ENCODE assay signal across 26 mouse cellular contexts in the genomic region with DNA sequence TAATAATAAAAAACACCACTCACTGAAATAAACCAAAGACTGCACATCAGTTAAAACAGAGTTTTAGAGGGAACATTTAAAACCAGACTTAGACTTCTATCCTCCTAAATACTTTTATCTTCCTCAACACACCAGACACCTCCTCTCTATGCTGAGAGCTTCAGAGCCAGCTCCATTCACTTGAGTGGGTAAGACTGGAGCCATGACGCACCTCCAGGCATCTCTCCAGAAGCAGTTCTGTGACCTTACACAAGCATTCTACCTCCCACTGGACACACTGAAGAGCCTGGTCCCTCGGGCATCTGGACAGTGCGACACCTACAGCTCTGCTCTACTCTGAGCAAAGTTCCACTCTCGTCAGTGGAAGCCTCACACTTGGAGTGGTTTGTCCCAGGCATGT. TPM values are rescaled to one million over a fixed set of nuclear protein-coding genes. Genes with fewer than 3 reads are reported as not detected.
DNase-seq lines count a peak whose midpoint lies in the region; ATAC-seq lines count a peak whose summit lies in the region.
"Had no signal": no experiment of that assay in that cellular context is flagged by ENCODE, and none has a peak within 500 bp of the region (broad histone marks: within the 10 kb centered on the region; RNA-seq: fewer than 3 reads in every experiment).

No protein-coding gene starts in this region.

- WGBS in heart, embryonic 12.5 days: 80% methylated on average over 4 of the region's 4 CpGs

- DNase-seq in frontal cortex, postnatal 25 days (ENCODE audit: low spot score in 2 of 2): no peak
- peak; percentile 37 to 44 for DNase-seq in heart, adult 18-20 months
- peak; percentile 17 to 29 for DNase-seq in left cerebral cortex, adult 18-20 months (ENCODE audit: low spot score in 2 of 2)
- no peak for DNase-seq in left cerebral cortex, adult 9 months (ENCODE audit: low spot score in 2 of 2)
- peak; percentile 73 for DNase-seq in brain, adult 2 months (ENCODE audit: low read depth, low spot score)
- DNase-seq in yolk sac, embryonic 10.5 days (ENCODE audit: low spot score): no peak
- DNase-seq: cerebellum, adult 9-11 months; cerebellum, postnatal 36 days; gastrocnemius, postnatal 25 days; kidney, adult 8-10 months had no signal

- no peaks in the 10 kb centered on the region for H3K9me3 ChIP-seq in heart, embryonic 12.5 days (replicated peaks)
- H3K9me3 ChIP-seq: embryonic facial prominence, embryonic 13.5 days; forebrain, embryonic 12.5 days; hindbrain, embryonic 12.5 days had no signal

- H3K4me2 ChIP-seq in heart, embryonic 12.5 days: no peak overlapping the region
- H3K4me2 ChIP-seq: embryonic facial prominence, embryonic 13.5 days; forebrain, embryonic 12.5 days; hindbrain, embryonic 12.5 days had no signal

- no peak overlapping the region for H3K4me3 ChIP-seq in heart, embryonic 12.5 days
- H3K4me3 ChIP-seq: embryonic facial prominence, embryonic 13.5 days; forebrain, embryonic 12.5 days; hindbrain, embryonic 12.5 days had no signal

- peaks cover 17% of the 10 kb centered on the region for H3K4me1 ChIP-seq in heart, embryonic 12.5 days (replicated peaks)
- H3K4me1 ChIP-seq: forebrain, embryonic 12.5 days had no signal

- no peak overlapping the region for H3K27ac ChIP-seq in heart, embryonic 12.5 days (ENCODE audit: poor library complexity, severe bottlenecking)
- H3K27ac ChIP-seq: embryonic facial prominence, embryonic 13.5 days; forebrain, embryonic 12.5 days; hindbrain, embryonic 12.5 days had no signal

- peak; percentile 75 for ATAC-seq in frontal cortex, adult (ENCODE audit: low TSS enrichment)
- no peak for ATAC-seq in heart, embryonic 12.5 days (ENCODE audit: insufficient number of reproducible peaks, low FRiP score)
- ATAC-seq: activated CD4-positive, CD25-positive, alpha-beta regulatory T cell, adult 4 months; forebrain, embryonic 16.5 days; hindbrain, embryonic 16.5 days; inflammation-experienced regulatory T-cells, adult 6 months; intestine, postnatal 0 days; Patski had no signal

- H3K27me3 ChIP-seq in heart, embryonic 12.5 days (replicated peaks): no peaks in the 10 kb centered on the region
- H3K27me3 ChIP-seq: CH12.LX; embryonic facial prominence, embryonic 13.5 days; forebrain, embryonic 12.5 days; hindbrain, embryonic 12.5 days; Patski had no signal

- no peak overlapping the region for H3K9ac ChIP-seq in heart, embryonic 12.5 days
- H3K9ac ChIP-seq: embryonic facial prominence, embryonic 13.5 days; forebrain, embryonic 12.5 days; hindbrain, embryonic 12.5 days had no signal

- peaks cover 44% of the 10 kb centered on the region for H3K36me3 ChIP-seq in heart, embryonic 12.5 days

RNA-seq across cellular contexts. Expression of a gene that starts 14.4 kb away (rescaled TPM):
- not detected for total RNA-seq in heart, adult 18-20 months (2021)
- not detected in 2 replicates for polyA plus RNA-seq in heart, embryonic 12.5 days (2016; fragmentation: Nextera tagmentation; extraction: Ambion mirVana)
- total RNA-seq in left cerebral cortex, adult 18-20 months (2021): not detected
- total RNA-seq: adrenal gland, adult 18-20 months; CH12.LX; gastrocnemius, postnatal 25 days; granulocyte monocyte progenitor cell, adult 5-6 weeks; heart, postnatal 14 days had no signal
- polyA plus RNA-seq: activated CD4-positive, CD25-positive, alpha-beta regulatory T cell, adult 4 months; embryonic facial prominence, embryonic 13.5 days; forebrain, embryonic 12.5 days; forebrain, embryonic 16.5 days; heart, embryonic 14.5 days; hindbrain, embryonic 12.5 days; hindbrain, embryonic 16.5 days; inflammation-experienced regulatory T-cells, adult 6 months; intestine, postnatal 0 days; Patski had no signal

Comparison
In these comparisons a context has a peak if more than half of its experiments do, and no peak if none do; other contexts are left out.
1. DNase-seq: peak in heart, adult 18-20 months (2 of 2), left cerebral cortex, adult 18-20 months (2 of 2) and brain, adult 2 months (single experiment); none in frontal cortex, postnatal 25 days (0 of 2), left cerebral cortex, adult 9 months (0 of 2) and yolk sac, embryonic 10.5 days (single experiment).